Mouse (Mus musculus): ENCODE measurements around the gene Elovl6. TPM values are rescaled to one million over a fixed set of nuclear protein-coding genes. Genes with fewer than 3 reads are reported as not detected.

The Elovl6 gene
- polyA plus RNA-seq, 1 experiment from 2014 or later, result 46.6 TPM

- Histone ChIP-seq H3K36me3 (peaks cover 42% of the 10 kb centered on the region), H3K4me2 (no peak overlapping the region), H3K27ac (no peak overlapping the region), H3K4me3 (replicated peaks) (no peak overlapping the region), H3K27me3 (no peaks in the 10 kb centered on the region), H3K9me3 (replicated peaks) (peaks cover 5% of the 10 kb centered on the region; the same call in 1 of the 2 replicates), H3K9ac (no peak overlapping the region), H3K4me1 (peaks cover 19% of the 10 kb centered on the region)
- no peak for ATAC-seq (replicated peaks; ENCODE audit: low FRiP score)
- 37% methylated on average over 1 of the region's 1 CpGs for WGBS
Observed at GRCm38 (mm10) chr3:129545228-129545627, 13.1 kb downstream of the Elovl6 start.

GRCm38 (mm10) chr3:129545801-129546200 is 13.6 kb downstream of the Elovl6 start:
- no peaks in the 10 kb centered on the region for H3K27me3 ChIP-seq
- no peak overlapping the region for H3K4me3 ChIP-seq (replicated peaks)
- WGBS, result 76% methylated on average over 6 of the region's 6 CpGs
- ATAC-seq (replicated peaks; ENCODE audit: low FRiP score), result no peak
- peaks cover 19% of the 10 kb centered on the region for H3K4me1 ChIP-seq
- H3K9me3 ChIP-seq (replicated peaks), result peaks cover 5% of the 10 kb centered on the region; the same call in 1 of the 2 replicates
- H3K9ac ChIP-seq, result no peak overlapping the region
- H3K27ac ChIP-seq, result no peak overlapping the region
- H3K4me2 ChIP-seq, result no peak overlapping the region
- H3K36me3 ChIP-seq, result peaks cover 40% of the 10 kb centered on the region

- Histone ChIP-seq H3K9me3 (replicated peaks) (peaks cover 5% of the 10 kb centered on the region; the same call in 1 of the 2 replicates), H3K4me3 (replicated peaks) (no peak overlapping the region), H3K36me3 (peaks cover 19% of the 10 kb centered on the region), H3K27me3 (no peaks in the 10 kb centered on the region), H3K4me2 (no peak overlapping the region), H3K27ac (0 out of 2 replicates have a peak overlapping the region, but pooled peaks have one; percentile 7), H3K9ac (no peak overlapping the region), H3K4me1 (peaks cover 37% of the 10 kb centered on the region)
- no peak for ATAC-seq (replicated peaks; ENCODE audit: low FRiP score)
- 33% methylated on average over 8 of the region's 8 CpGs for WGBS
Observed at GRCm38 (mm10) chr3:129547837-129548435, 15.8 kb downstream of the Elovl6 start.

GRCm38 (mm10) chr3:129548760-129549159 is 16.6 kb downstream of the Elovl6 start:
- Histone ChIP-seq H3K9ac (no peak overlapping the region), H3K9me3 (replicated peaks) (no peaks in the 10 kb centered on the region), H3K4me3 (replicated peaks) (no peak overlapping the region), H3K4me1 (peaks cover 42% of the 10 kb centered on the region), H3K36me3 (peaks cover 11% of the 10 kb centered on the region), H3K27me3 (no peaks in the 10 kb centered on the region), H3K4me2 (no peak overlapping the region), H3K27ac (no peak overlapping the region)
- 61% methylated on average over 8 of the region's 8 CpGs for WGBS
- no peak for ATAC-seq (replicated peaks; ENCODE audit: low FRiP score)

- Histone ChIP-seq H3K9me3 (replicated peaks) (no peaks in the 10 kb centered on the region), H3K36me3 (peaks cover 3% of the 10 kb centered on the region; the same call in 1 of the 2 replicates), H3K27me3 (no peaks in the 10 kb centered on the region), H3K4me1 (peaks cover 49% of the 10 kb centered on the region), H3K9ac (no peak overlapping the region), H3K4me3 (replicated peaks) (no peak overlapping the region), H3K4me2 (no peak overlapping the region), H3K27ac (peak overlapping the region; percentile 27; the same call in 1 of the 2 replicates)
- no peak for ATAC-seq (replicated peaks; ENCODE audit: low FRiP score)
- WGBS, result 40% methylated on average over 5 of the region's 5 CpGs
Observed at GRCm38 (mm10) chr3:129549546-129549945, 17.4 kb downstream of the Elovl6 start.

GRCm38 (mm10) chr3:129551581-129552290 is 19.6 kb downstream of the Elovl6 start:
- Histone ChIP-seq H3K4me3 (replicated peaks) (no peak overlapping the region), H3K27me3 (no peaks in the 10 kb centered on the region), H3K4me2 (no peak overlapping the region), H3K9ac (no peak overlapping the region), H3K9me3 (replicated peaks) (no peaks in the 10 kb centered on the region), H3K4me1 (peaks cover 50% of the 10 kb centered on the region), H3K36me3 (no peaks in the 10 kb centered on the region), H3K27ac (peak overlapping the region; percentile 46)
- no peak for ATAC-seq (replicated peaks; ENCODE audit: low FRiP score)
- 49% methylated on average over 9 of the region's 9 CpGs for WGBS

GRCm38 (mm10) chr3:129552370-129552769 is 20.2 kb downstream of the Elovl6 start:
- Histone ChIP-seq H3K36me3 (no peaks in the 10 kb centered on the region), H3K4me1 (peaks cover 56% of the 10 kb centered on the region), H3K4me3 (replicated peaks) (no peak overlapping the region), H3K9me3 (replicated peaks) (no peaks in the 10 kb centered on the region), H3K9ac (no peak overlapping the region), H3K27me3 (no peaks in the 10 kb centered on the region), H3K4me2 (no peak overlapping the region), H3K27ac (peak overlapping the region; percentile 46)
- ATAC-seq (replicated peaks; ENCODE audit: low FRiP score), result no peak; the same call in 1 of the 2 replicates
- 51% methylated on average over 6 of the region's 6 CpGs for WGBS

GRCm38 (mm10) chr3:129553173-129553572 is 21.0 kb downstream of the Elovl6 start:
- H3K36me3 ChIP-seq, result no peaks in the 10 kb centered on the region
- 85% methylated on average over 9 of the region's 9 CpGs for WGBS
- no peaks in the 10 kb centered on the region for H3K9me3 ChIP-seq (replicated peaks)
- H3K27me3 ChIP-seq, result no peaks in the 10 kb centered on the region
- H3K9ac ChIP-seq, result no peak overlapping the region
- no peak for ATAC-seq (replicated peaks; ENCODE audit: low FRiP score)
- H3K4me3 ChIP-seq (replicated peaks), result no peak overlapping the region
- peaks cover 61% of the 10 kb centered on the region for H3K4me1 ChIP-seq
- H3K27ac ChIP-seq, result peak overlapping the region; percentile 85; the same call in 1 of the 2 replicates
- H3K4me2 ChIP-seq, result no peak overlapping the region

- peak overlapping the region; percentile 85 for H3K27ac ChIP-seq
Observed at GRCm38 (mm10) chr3:129553661-129554060, 21.5 kb downstream of the Elovl6 start.

GRCm38 (mm10) chr3:129554436-129554835 is 22.3 kb downstream of the Elovl6 start:
- Histone ChIP-seq H3K36me3 (peaks cover 3% of the 10 kb centered on the region; the same call in 1 of the 2 replicates), H3K4me3 (replicated peaks) (no peak overlapping the region), H3K27ac (peak overlapping the region; percentile 85), H3K4me2 (no peak overlapping the region), H3K9ac (no peak overlapping the region), H3K27me3 (no peaks in the 10 kb centered on the region), H3K9me3 (replicated peaks) (no peaks in the 10 kb centered on the region), H3K4me1 (peaks cover 59% of the 10 kb centered on the region)
- peak; percentile 89 for ATAC-seq (replicated peaks; ENCODE audit: low FRiP score)
- WGBS, result 72% methylated on average over 4 of the region's 4 CpGs

More at GRCm38 (mm10) chr3:129553661-129554060, 21.5 kb downstream of the Elovl6 start:
- H3K4me3 ChIP-seq (replicated peaks), result no peak overlapping the region
- no peak for ATAC-seq (replicated peaks; ENCODE audit: low FRiP score)
- H3K4me2 ChIP-seq, result no peak overlapping the region
- H3K9ac ChIP-seq, result no peak overlapping the region
- H3K9me3 ChIP-seq (replicated peaks), result no peaks in the 10 kb centered on the region
- H3K36me3 ChIP-seq, result no peaks in the 10 kb centered on the region
- WGBS, result 91% methylated on average over 10 of the region's 10 CpGs
- H3K27me3 ChIP-seq, result no peaks in the 10 kb centered on the region
- peaks cover 63% of the 10 kb centered on the region for H3K4me1 ChIP-seq

- H3K27me3 ChIP-seq, result no peaks in the 10 kb centered on the region
- H3K9ac ChIP-seq, result no peak overlapping the region
- no peak for ATAC-seq (replicated peaks; ENCODE audit: low FRiP score)
- WGBS, result 62% methylated on average over 9 of the region's 9 CpGs
- H3K9me3 ChIP-seq (replicated peaks), result no peaks in the 10 kb centered on the region
- peaks cover 42% of the 10 kb centered on the region for H3K4me1 ChIP-seq
- no peak overlapping the region for H3K4me2 ChIP-seq
- peaks cover 11% of the 10 kb centered on the region for H3K36me3 ChIP-seq
- peak overlapping the region; percentile 37 for H3K27ac ChIP-seq
- no peak overlapping the region for H3K4me3 ChIP-seq (replicated peaks)
Observed at GRCm38 (mm10) chr3:129557048-129557447, 24.9 kb downstream of the Elovl6 start.

GRCm38 (mm10) chr3:129557566-129557965 is 25.4 kb downstream of the Elovl6 start:
- WGBS, result 71% methylated on average over 7 of the region's 7 CpGs
- H3K9me3 ChIP-seq (replicated peaks), result no peaks in the 10 kb centered on the region
- H3K4me1 ChIP-seq, result peaks cover 37% of the 10 kb centered on the region
- H3K27me3 ChIP-seq, result no peaks in the 10 kb centered on the region
- H3K27ac ChIP-seq, result peak overlapping the region; percentile 37
- H3K4me2 ChIP-seq, result no peak overlapping the region
- no peak overlapping the region for H3K9ac ChIP-seq
- peaks cover 15% of the 10 kb centered on the region for H3K36me3 ChIP-seq
- no peak for ATAC-seq (replicated peaks; ENCODE audit: low FRiP score)
- no peak overlapping the region for H3K4me3 ChIP-seq (replicated peaks)

Data from kidney, embryonic 15.5 days (tissue).